Mouse (Mus musculus): ENCODE measurements around the gene Cfap58. TPM values are rescaled to one million over a fixed set of nuclear protein-coding genes. Genes with fewer than 3 reads are reported as not detected.

The Cfap58 gene
- polyA plus RNA-seq, 1 experiment = not detected

DNA sequence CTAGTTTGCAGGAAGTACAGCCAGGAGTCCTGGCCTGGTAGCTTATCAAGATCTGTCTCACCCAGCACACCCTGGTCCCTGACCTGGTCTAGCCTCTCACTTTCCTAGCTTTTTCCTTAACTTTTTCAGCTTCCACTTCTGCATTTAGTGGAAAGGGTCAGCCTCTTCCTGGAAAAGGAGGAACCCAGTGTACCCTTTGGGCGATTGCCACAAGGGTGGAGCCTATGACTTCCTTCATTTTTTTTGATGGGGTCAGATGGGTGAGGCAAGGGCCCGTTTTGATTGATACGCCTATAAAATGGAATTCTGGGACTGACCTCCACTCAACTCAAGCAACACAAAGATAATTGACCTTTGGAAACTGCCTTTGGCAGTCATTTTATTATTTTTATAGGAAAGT, 111.9 kb downstream of the Cfap58 start:
- Histone ChIP-seq H3K36me3 (ENCODE audit: control insufficient read depth, insufficient read depth) (no peaks in the 10 kb centered on the region), H3K79me2 (ENCODE audit: control insufficient read depth, insufficient read depth) (no peaks in the 10 kb centered on the region), H3K27me3 (ENCODE audit: control insufficient read depth, insufficient read depth, insufficient read length) (peaks cover 6% of the 10 kb centered on the region), H3K4me2 (ENCODE audit: low read depth) (no peak overlapping the region), H3K4me3 (no peak overlapping the region), H3ac (ENCODE audit: control insufficient read depth, insufficient read length) (no peak overlapping the region)
- no peak for TF ChIP-seq SRF (IDR thresholded peaks at IDR 0.05; ENCODE audit: control insufficient read depth, insufficient read length, low read depth)
- no peak for TF ChIP-seq MAX (IDR thresholded peaks at IDR 0.05; ENCODE audit: low read depth)
- TF ChIP-seq E2F4 (IDR thresholded peaks at IDR 0.05; ENCODE audit: insufficient read depth) = no peak
- no peak for TF ChIP-seq POLR2A (IDR thresholded peaks at IDR 0.05; ENCODE audit: insufficient read length, low read depth)

DNA sequence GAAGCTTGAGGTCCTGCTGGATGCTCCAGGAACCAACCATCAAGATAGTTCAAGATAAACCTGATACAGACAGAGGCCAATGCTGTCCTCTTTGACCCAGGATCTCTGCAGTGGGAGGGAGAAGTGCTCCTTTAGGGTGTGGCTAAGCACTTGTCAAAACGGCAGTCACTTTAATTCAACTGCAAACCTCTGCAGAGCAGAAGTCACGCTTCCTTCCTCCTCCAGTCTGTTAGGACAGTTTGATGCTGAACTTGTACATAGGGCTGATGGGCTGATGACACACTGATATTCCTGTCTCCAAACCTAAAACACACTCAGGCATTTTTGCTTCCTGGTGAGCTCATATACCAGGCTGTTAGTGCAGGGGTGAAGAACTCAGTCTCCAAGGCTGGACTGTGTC, 125.8 kb downstream of the Cfap58 start:
- TF ChIP-seq POLR2A (IDR thresholded peaks at IDR 0.05; ENCODE audit: insufficient read length, low read depth) (no peak), E2F4 (IDR thresholded peaks at IDR 0.05; ENCODE audit: insufficient read depth) (no peak), SRF (IDR thresholded peaks at IDR 0.05; ENCODE audit: control insufficient read depth, insufficient read length, low read depth) (no peak), MYOD1 (IDR thresholded peaks at IDR 0.05; ENCODE audit: control insufficient read depth in 1 of 3, insufficient read length in 2 of 3, low read depth in 2 of 3) (no peak), CEBPB (IDR thresholded peaks at IDR 0.05; ENCODE audit: insufficient read depth, poor library complexity, severe bottlenecking) (no peak), TCF12 (IDR thresholded peaks at IDR 0.05; ENCODE audit: insufficient read depth, poor library complexity, severe bottlenecking) (no peak), REST (IDR thresholded peaks at IDR 0.05; ENCODE audit: insufficient read depth, insufficient read length) (no peak), MYOG (IDR thresholded peaks at IDR 0.05; ENCODE audit: control insufficient read depth in 1 of 3, insufficient read depth in 1 of 3, insufficient read length in 2 of 3, low read depth in 2 of 3) (no peak), MAX (IDR thresholded peaks at IDR 0.05; ENCODE audit: low read depth) (no peak), POLR2AphosphoS2 (IDR thresholded peaks at IDR 0.05; ENCODE audit: insufficient read length, low read depth) (no peak), TCF3 (IDR thresholded peaks at IDR 0.05; ENCODE audit: insufficient read length, low read depth) (no peak), USF1 (IDR thresholded peaks at IDR 0.05; ENCODE audit: low read depth) (no peak)
- no peaks in the 10 kb centered on the region for H3K79me2 ChIP-seq (ENCODE audit: control insufficient read depth, insufficient read depth)
- no peaks in the 10 kb centered on the region for H3K36me3 ChIP-seq (ENCODE audit: control insufficient read depth, insufficient read depth)
- H3ac ChIP-seq (ENCODE audit: control insufficient read depth, insufficient read length) = no peak overlapping the region
- peaks cover 13% of the 10 kb centered on the region for H3K27me3 ChIP-seq (ENCODE audit: control insufficient read depth, insufficient read depth, insufficient read length)
- H3K4me3 ChIP-seq = no peak overlapping the region
- no peak overlapping the region for H3K4me2 ChIP-seq (ENCODE audit: low read depth)

DNA sequence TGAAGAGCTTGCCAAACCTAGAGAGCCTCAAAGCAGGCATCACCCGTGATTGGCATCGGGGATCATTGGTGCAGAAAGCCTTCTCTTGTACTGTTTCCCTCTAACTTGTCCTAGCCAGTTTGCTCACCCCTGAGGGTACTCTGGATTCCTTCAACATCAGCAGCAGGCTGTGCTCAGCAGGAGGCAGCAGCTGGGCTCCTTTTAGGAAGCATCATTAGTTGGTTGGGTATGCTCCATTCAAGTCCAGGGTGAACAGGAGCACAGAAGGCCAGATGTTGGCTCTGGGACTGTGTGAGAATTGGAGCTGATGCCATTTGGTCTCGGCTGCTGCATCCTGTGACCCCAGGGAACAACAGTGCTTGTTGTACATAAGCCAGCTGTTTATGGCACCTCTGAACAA, 142.2 kb downstream of the Cfap58 start:
- Histone ChIP-seq H3K4me2 (ENCODE audit: low read depth) (no peak overlapping the region), H3K79me2 (ENCODE audit: control insufficient read depth, insufficient read depth) (no peaks in the 10 kb centered on the region), H3K4me3 (no peak overlapping the region), H3K27me3 (ENCODE audit: control insufficient read depth, insufficient read depth, insufficient read length) (no peaks in the 10 kb centered on the region), H3K36me3 (ENCODE audit: control insufficient read depth, insufficient read depth) (no peaks in the 10 kb centered on the region), H3ac (ENCODE audit: control insufficient read depth, insufficient read length) (no peak overlapping the region)
- TF ChIP-seq TCF12 (IDR thresholded peaks at IDR 0.05; ENCODE audit: insufficient read depth, poor library complexity, severe bottlenecking) (no peak), SRF (IDR thresholded peaks at IDR 0.05; ENCODE audit: control insufficient read depth, insufficient read length, low read depth) (no peak), REST (IDR thresholded peaks at IDR 0.05; ENCODE audit: insufficient read depth, insufficient read length) (no peak), E2F4 (IDR thresholded peaks at IDR 0.05; ENCODE audit: insufficient read depth) (no peak), TCF3 (IDR thresholded peaks at IDR 0.05; ENCODE audit: insufficient read length, low read depth) (no peak), POLR2A (IDR thresholded peaks at IDR 0.05; ENCODE audit: insufficient read length, low read depth) (no peak), POLR2AphosphoS2 (IDR thresholded peaks at IDR 0.05; ENCODE audit: insufficient read length, low read depth) (no peak), MYOD1 (IDR thresholded peaks at IDR 0.05; ENCODE audit: control insufficient read depth in 1 of 3, insufficient read length in 2 of 3, low read depth in 2 of 3) (no peak), USF1 (IDR thresholded peaks at IDR 0.05; ENCODE audit: low read depth) (no peak), CEBPB (IDR thresholded peaks at IDR 0.05; ENCODE audit: insufficient read depth, poor library complexity, severe bottlenecking) (no peak), MYOG (IDR thresholded peaks at IDR 0.05; ENCODE audit: control insufficient read depth in 1 of 3, insufficient read depth in 1 of 3, insufficient read length in 2 of 3, low read depth in 2 of 3) (no peak), MAX (IDR thresholded peaks at IDR 0.05; ENCODE audit: low read depth) (no peak)

DNA sequence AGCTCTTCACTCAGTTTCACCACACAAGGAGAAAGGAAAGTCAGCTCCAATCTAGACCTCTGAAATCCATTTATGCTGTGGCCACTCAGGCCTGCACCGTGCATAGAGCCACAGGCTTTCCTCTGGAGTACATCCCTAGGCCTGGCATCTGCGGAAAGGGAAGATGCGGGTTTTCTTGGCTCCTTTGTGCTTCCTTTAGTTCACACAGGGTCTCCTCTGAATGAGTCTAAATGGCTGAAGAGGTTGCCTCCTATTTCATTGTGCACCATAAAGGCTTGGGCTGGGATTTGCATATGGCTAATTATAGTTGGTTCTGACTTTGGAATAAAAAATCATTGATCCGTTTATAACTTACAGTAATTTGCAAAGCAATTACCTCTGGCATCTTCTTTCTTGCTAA, 144.0 kb downstream of the Cfap58 start:
- Histone ChIP-seq H3K4me2 (ENCODE audit: low read depth) (no peak overlapping the region), H3K36me3 (ENCODE audit: control insufficient read depth, insufficient read depth) (no peaks in the 10 kb centered on the region), H3ac (ENCODE audit: control insufficient read depth, insufficient read length) (no peak overlapping the region), H3K79me2 (ENCODE audit: control insufficient read depth, insufficient read depth) (no peaks in the 10 kb centered on the region), H3K27me3 (ENCODE audit: control insufficient read depth, insufficient read depth, insufficient read length) (no peaks in the 10 kb centered on the region), H3K4me3 (no peak overlapping the region)
- TF ChIP-seq REST (IDR thresholded peaks at IDR 0.05; ENCODE audit: insufficient read depth, insufficient read length) = no peak
- TF ChIP-seq POLR2A (IDR thresholded peaks at IDR 0.05; ENCODE audit: insufficient read length, low read depth) = no peak
- TF ChIP-seq MYOD1 (IDR thresholded peaks at IDR 0.05; ENCODE audit: control insufficient read depth in 1 of 3, insufficient read length in 2 of 3, low read depth in 2 of 3) = no peak
- TF ChIP-seq POLR2AphosphoS2 (IDR thresholded peaks at IDR 0.05; ENCODE audit: insufficient read length, low read depth) = no peak
- TF ChIP-seq USF1 (IDR thresholded peaks at IDR 0.05; ENCODE audit: low read depth) = no peak
- TF ChIP-seq CEBPB (IDR thresholded peaks at IDR 0.05; ENCODE audit: insufficient read depth, poor library complexity, severe bottlenecking) = no peak
- no peak for TF ChIP-seq MAX (IDR thresholded peaks at IDR 0.05; ENCODE audit: low read depth)

Other genes with a start within 250 kb of the Cfap58 start
- 0.18 TPM for gene Col17a1, start 245.6 kb upstream of the Cfap58 start, polyA plus RNA-seq (2012; fragmentation: generic; extraction: Trizol)
- gene Sfr1, start 206.0 kb upstream of the Cfap58 start, polyA plus RNA-seq (2012; fragmentation: generic; extraction: Trizol) = 78.6 TPM
- 232 TPM for gene Gsto1, start 82.7 kb upstream of the Cfap58 start, polyA plus RNA-seq (2012; fragmentation: generic; extraction: Trizol)
- 5.7 TPM for gene Gsto2, start 72.1 kb upstream of the Cfap58 start, polyA plus RNA-seq (2012; fragmentation: generic; extraction: Trizol)
- gene Cfap43, start 18.4 kb upstream of the Cfap58 start, polyA plus RNA-seq (2012; fragmentation: generic; extraction: Trizol) = 0.02 TPM
- 54.1 TPM for gene Itprip, start 18.4 kb upstream of the Cfap58 start, polyA plus RNA-seq (2012; fragmentation: generic; extraction: Trizol)

Measured in myocyte (in vitro differentiated cells).